Mouse (Mus musculus) erythroblast, adult 5-6 weeks (primary cell): ENCODE measurements around the gene Ubap1l. TPM values are rescaled to one million over a fixed set of nuclear protein-coding genes. Genes with fewer than 3 reads are reported as not detected.
"Not testable (repeated sequence)": the region's sequence is repeated elsewhere in the genome, so short reads cannot be mapped to it uniquely, and the experiment has no call there.

Source experiments
- ATAC-seq: replicated peaks from 2 replicates; pipeline ENCODE4 v1.8.0; 2016; ENCODE audit warnings: moderate number of reproducible peaks, mild to moderate bottlenecking, moderate TSS enrichment, inconsistent platforms; ENCODE audit not compliant: poor library complexity, low FRiP score, severe bottlenecking
- total RNA-seq, 2 experiments: library from RNA; stranded (forward) in 1 of 2; stranded (reverse) in 1 of 2; fragments of 150-400 nt in 1 of 2; fragments of 200-764, 138-1000 nt in 1 of 2; gene quantifications; 2 replicates each; pipeline versions ENCODE4 v1.2.3 to v1.2.4; 2015 to 2017; ENCODE audit warnings: low replicate concordance in 2 of 2

The Ubap1l gene
- total RNA-seq (2015; ENCODE audit: low replicate concordance): not detected in 2 replicates
- total RNA-seq (2017; ENCODE audit: low replicate concordance): not detected in 2 replicates

DNA sequence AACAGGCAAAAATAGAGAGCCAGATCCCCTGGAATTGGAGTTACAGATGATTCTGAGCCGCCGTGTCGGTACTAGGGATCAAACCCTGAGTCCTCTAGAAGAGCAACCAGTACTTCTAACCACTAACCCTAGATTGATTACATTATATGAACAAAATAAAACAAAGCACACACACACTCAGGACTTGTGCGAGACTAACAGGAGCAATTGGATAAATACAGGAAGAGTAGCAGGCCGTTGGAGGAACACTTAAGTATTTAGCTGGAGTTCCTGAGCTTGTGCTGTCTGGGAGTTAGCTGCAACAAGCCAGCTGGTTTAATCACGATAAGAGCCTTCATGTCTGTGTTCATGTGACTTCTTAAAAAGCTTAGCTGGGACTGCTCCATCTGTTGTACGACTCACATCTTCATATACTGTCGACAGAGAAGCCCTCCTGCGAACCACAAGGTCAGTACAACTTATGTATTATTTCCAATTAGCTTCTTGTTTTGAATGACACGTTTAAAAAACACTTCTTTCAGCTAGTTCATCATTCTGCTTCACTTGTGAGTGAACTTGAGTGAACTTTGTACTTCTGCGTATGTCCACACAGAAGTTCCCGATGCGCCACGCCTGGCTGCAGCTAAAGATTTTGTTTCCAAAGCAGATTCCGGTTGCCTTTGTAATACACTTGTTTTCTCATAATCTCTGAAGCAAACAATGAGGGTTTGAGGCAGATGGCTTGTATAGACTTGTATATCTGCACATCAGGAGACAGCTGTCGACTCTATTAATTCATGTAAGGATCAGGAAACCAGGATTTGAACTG lies at the start of gene Ubap1l:
Gene Ubap1l, plus strand, starts transcription at position 401 of the 808 bp plus-strand sequence.
- no peak for ATAC-seq

GRCm38 (mm10) chr9:65312669-65313357 lies 48.0 kb upstream of the Ubap1l start:
- peak; percentile 72 for ATAC-seq

GRCm38 (mm10) chr9:65313846-65314245 lies 47.0 kb upstream of the Ubap1l start:
- no peak for ATAC-seq

GRCm38 (mm10) chr9:65322255-65322900 lies 38.5 kb upstream of the Ubap1l start:
- no peak for ATAC-seq

DNA sequence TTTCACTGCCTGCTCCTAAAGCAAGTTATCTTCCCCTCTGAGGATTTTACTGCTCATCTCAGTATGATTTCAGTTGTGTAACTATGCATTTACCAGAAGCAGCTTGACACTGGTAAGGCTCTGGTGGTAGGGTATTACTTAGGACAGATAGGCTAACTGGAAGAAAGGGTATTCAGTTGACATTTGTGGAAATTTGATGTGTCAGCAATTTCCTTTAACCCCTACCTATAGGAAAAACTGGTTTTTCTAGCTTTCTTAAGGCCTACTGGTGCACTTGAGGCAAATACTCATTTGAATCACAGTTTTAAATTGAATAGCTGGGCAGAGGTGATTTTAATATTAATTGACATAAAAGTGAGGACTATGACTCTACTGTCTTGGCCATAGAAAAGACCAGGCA lies 34.9 kb upstream of the Ubap1l start:
- no peak for ATAC-seq

GRCm38 (mm10) chr9:65327371-65327770 lies 33.5 kb upstream of the Ubap1l start:
- no peak for ATAC-seq

DNA sequence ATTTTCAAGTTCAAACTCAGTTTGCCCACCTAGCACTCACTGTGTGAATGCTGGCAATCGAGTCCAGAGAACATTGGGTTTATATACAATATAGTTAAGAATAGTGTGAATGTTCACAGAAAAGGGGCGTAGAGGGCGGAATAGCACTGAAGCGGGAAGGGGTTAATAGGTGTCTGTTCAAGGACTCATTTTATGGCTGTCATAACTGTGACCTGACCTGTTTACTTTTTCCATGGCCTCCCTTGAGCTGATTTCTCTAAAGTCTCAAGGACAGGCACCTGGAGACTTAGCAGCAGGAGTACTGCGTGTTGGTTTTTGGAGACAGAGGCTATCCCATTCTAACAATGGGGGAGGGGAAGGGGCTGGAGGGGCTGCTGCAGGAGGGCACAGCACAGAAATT lies 26.9 kb upstream of the Ubap1l start:
- ATAC-seq: no peak

- no peak for ATAC-seq
Measured at GRCm38 (mm10) chr9:65339146-65339545, 21.7 kb upstream of the Ubap1l start.

DNA sequence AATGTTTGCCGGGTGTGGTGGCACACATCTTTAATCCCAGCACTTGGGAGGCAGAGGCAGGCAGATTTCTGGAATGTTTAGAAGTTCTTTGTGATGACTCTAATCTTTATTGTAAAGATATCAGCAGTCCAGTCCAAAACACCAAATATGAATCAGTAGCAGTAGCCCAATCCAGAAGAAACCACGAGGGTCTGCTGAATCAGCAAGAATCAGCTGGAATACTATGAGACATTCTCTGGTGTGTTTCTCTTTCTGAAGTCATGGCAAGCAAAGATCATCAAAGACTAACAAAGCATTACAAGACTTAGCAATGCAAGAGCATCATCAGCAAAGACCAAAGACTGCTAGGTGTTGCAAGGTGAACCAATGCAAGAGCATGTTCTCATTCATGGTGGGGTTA lies 20.4 kb upstream of the Ubap1l start:
- no peak for ATAC-seq

DNA sequence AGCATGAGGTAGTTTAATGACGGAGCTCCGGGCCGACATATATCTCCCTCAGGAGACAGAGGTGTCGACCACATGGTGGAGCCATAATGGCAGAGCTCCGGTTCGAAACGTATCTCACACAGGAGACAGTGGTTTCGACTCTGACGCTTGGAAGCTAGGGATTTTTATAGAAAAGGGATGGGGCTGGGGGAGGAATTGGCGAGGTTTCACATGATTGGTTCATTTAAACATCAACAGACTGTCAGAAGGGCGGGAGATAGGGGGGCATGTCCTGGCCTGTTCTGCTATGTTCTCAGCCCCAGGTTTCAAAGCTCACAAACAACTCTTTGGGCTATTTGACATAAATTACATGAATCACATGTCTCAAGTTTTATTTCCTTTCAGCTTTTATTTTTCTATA lies 15.4 kb upstream of the Ubap1l start:
- not testable (repeated sequence) for ATAC-seq

DNA sequence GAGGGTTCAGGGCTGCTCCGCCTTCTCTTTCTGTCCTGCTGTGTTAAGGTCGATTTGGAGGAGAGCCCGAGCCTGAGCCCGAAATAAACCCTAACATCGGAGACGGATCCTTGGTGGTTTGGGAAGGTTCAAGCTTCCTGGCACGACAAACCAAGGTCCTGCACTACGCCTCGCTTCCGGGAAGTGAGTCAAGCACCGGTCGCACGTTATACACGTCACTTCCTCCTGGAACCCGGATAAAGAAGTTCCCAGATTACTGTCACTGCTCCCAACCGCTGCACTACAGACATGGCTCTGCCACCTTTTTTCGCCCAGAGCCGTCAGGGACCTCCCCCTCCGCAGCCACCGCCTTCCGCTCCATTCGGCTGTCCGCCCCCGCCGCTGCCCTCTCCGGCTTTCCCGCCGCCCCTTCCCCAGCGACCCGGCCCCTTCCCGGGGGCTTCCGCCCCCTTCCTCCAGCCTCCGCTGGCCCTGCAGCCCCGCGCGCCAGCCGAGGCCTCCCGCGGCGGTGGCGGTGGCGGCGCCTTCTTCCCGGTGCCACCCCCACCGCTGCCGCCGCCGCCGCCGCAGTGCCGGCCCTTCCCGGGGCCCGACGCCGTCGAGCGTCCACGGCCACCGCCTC lies 14.9 kb upstream of the Ubap1l start, which contains the start of gene Pdcd7:
Gene Pdcd7, plus strand, starts transcription at position 251 of the 622 bp plus-strand sequence.
- ATAC-seq: peak; percentile 91

GRCm38 (mm10) chr9:65346476-65347111 lies 14.2 kb upstream of the Ubap1l start:
- ATAC-seq: peak; percentile 72

DNA sequence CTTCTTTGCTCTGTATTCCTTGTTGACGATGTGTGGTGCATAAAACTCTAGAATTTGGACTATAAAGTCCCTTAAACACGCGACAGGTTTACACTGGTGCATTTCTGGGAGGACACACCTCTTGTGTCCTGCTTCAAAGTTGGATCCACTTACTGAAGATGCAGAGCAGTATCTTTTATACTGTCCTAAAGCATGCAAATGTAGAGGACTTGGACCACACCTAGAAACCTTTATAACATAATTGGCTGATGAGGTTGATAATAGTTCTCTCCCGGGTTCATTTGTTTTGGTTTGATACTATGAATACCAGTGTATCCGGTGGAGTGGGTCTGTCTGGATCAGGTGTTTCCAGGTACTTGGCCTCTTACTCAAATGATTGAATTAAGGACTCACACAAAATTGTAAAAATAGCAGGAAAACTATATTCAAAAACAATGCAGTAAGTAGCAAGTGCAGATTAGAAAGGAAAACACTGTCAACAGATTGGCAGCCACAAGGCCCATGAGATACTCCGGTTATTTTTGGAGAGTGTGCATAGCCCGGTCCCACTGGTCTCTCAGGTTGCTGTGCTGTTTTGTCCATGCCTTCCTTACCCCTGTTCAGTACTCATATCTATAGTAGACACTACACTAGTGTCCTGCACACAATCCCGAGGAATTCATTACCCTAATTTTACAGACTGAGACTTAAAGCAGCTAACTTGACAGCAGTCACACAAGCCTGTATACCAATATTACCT lies 13.6 kb upstream of the Ubap1l start:
- ATAC-seq: 0 out of 2 replicates have a peak, but pooled peaks have one; percentile 9

DNA sequence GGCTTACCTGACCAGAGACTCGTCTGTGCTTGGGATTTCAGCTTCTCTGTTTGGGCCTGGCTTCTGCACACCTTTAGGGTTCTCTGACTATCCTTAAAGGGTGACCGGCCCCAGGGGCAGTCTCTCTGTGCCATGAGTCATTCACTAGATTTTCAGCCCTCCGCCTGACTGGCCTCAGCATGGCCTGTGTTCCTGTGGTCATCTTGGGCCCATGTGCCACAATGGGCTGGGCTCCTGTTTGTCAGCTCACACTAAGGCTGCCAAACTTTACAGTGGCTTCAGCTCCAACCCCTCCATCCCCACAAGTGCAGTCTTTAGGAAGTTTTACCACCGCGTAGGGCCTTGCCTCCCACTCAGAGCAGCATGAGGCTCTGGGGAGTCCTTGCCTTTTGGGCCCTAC lies 7.6 kb upstream of the Ubap1l start:
- ATAC-seq: no peak

- ATAC-seq: no peak
Measured at GRCm38 (mm10) chr9:65356561-65356960, 4.3 kb upstream of the Ubap1l start.

DNA sequence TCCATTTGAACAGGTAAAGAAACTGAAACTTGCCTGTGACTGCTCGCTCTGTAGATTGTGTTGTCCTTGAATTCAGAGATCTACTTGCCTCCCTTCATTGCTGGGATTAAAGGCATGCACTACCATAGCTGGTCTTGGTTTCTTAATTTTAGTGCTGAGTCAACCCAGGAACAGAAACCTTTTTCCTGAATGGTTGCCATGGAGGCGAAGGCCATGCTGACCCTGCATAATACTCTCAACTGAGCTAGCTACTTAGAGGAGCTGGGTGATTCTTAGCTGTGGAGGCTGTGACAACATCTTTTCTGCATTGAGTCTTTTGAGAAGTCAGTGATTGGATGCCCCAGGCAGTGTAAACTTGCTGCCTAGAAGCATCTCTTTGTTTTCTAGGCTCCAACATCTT lies 3.9 kb upstream of the Ubap1l start:
- no peak for ATAC-seq

GRCm38 (mm10) chr9:65358956-65359480 lies 1.8 kb upstream of the Ubap1l start:
- peak; percentile 94 for ATAC-seq

DNA sequence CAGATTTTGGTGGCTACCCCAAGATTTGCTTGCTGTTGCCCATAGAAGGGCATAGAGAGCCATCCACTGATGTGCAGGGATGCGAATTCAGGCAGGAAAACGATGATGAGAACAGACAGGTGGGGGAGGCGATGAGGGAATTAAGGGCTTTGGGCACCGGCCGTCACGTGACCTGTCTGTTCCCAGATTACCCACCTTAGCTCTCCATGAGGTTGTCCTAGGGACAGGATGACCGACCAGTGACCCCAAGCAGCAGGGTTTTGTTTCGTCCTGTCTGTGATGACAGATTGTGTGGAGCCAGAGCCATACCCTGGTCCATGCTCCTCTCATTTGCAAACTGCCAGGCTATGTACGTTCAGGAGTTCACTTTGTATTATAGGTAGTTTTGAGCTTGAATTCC lies 2.8 kb downstream of the Ubap1l start:
- no peak for ATAC-seq

- ATAC-seq: no peak
Measured at GRCm38 (mm10) chr9:65365721-65366120, 4.9 kb downstream of the Ubap1l start.
